Mouse (Mus musculus) midbrain, embryonic 11.5 days (tissue): ENCODE measurements around the gene Camk1g. TPM values are rescaled to one million over a fixed set of nuclear protein-coding genes. Genes with fewer than 3 reads are reported as not detected.

Source experiments
- ATAC-seq: fragments of 200-750 bp; cut with Nextera tagmentation; 2 replicates; pipeline ENCODE4 v1.8.0; 2017; ENCODE audit warnings: moderate TSS enrichment, moderate library complexity; ENCODE audit not compliant: low FRiP score
- DNase-seq: peaks from one replicate; pipeline ENCODE4 v3.0.0; 2015; ENCODE audit warnings: low spot score; ENCODE audit errors: missing footprints
- H3K27ac ChIP-seq: fragments of 300-500 bp; sonication (generic); 2 replicates; pipeline ENCODE4 v1.5.1; 2014; ENCODE audit warnings: low read depth, low read length
- H3K27me3 ChIP-seq: fragments of 300-500 bp; sonication (generic); 2 replicates; pipeline ENCODE4 v1.6.1; 2014; ENCODE audit warnings: mild to moderate bottlenecking, low read length, moderate library complexity, mixed read lengths; ENCODE audit not compliant: control insufficient read depth, insufficient read depth
- H3K36me3 ChIP-seq: fragments of 300-500 bp; sonication (generic); 2 replicates; pipeline ENCODE4 v1.6.1; 2014; ENCODE audit warnings: mild to moderate bottlenecking, low read length, moderate library complexity, mixed read lengths; ENCODE audit not compliant: control insufficient read depth, insufficient read depth
- H3K4me1 ChIP-seq: fragments of 300-500 bp; sonication (generic); 2 replicates; pipeline ENCODE4 v1.6.1; 2014; ENCODE audit warnings: low read length; ENCODE audit not compliant: control insufficient read depth, insufficient read depth
- H3K4me2 ChIP-seq: fragments of 300-500 bp; sonication (generic); 2 replicates; pipeline ENCODE4 v1.6.1; 2014; ENCODE audit warnings: mild to moderate bottlenecking, moderate library complexity
- H3K4me3 ChIP-seq: fragments of 300-500 bp; sonication (generic); 2 replicates; pipeline ENCODE4 v1.5.1; 2014; ENCODE audit warnings: low read depth, low read length
- H3K9ac ChIP-seq: fragments of 300-500 bp; sonication (generic); 2 replicates; pipeline ENCODE4 v1.6.1; 2014; ENCODE audit warnings: low read length
- H3K9me3 ChIP-seq: fragments of 300-500 bp; sonication (generic); 2 replicates; pipeline ENCODE4 v1.6.1; 2016; ENCODE audit warnings: low read length; ENCODE audit not compliant: control insufficient read depth
- WGBS: fragments of 180-500 bp; shearing (Covaris S2); extraction: QIAGEN DNeasy Blood & Tissue Kit; methylation state at CpG from one replicate; pipeline ENCODE4 v1.1.7; 2014; 5-methylcytosine and 5-hydroxymethylcytosine counted together
- polyA plus RNA-seq: library from polyadenylated mRNA; unstranded; fragments of >200 nt; fragmentation: Nextera tagmentation; extraction: Ambion mirVana; gene quantifications from 2 replicates; pipeline ENCODE4 v1.2.1, GENCODE M21; 2014

Gene Camk1g
- polyA plus RNA-seq, 1 experiment from 2014 or later, result 20.1 TPM

GRCm38 (mm10) chr1:193398728-193399437 is 28.8 kb upstream of the Camk1g start:
- Histone ChIP-seq H3K27me3 (no peaks in the 10 kb centered on the region), H3K4me1 (no peaks in the 10 kb centered on the region), H3K4me2 (no peak overlapping the region), H3K9me3 (no peaks in the 10 kb centered on the region), H3K36me3 (no peaks in the 10 kb centered on the region), H3K4me3 (no peak overlapping the region), H3K27ac (no peak overlapping the region), H3K9ac (no peak overlapping the region)
- 80% methylated on average over 2 of the region's 2 CpGs for WGBS
- DNase-seq (no peak), ATAC-seq (no peak)

GRCm38 (mm10) chr1:193397109-193397508 is 27.0 kb upstream of the Camk1g start:
- Histone ChIP-seq H3K9ac (no peak overlapping the region), H3K4me2 (no peak overlapping the region), H3K4me3 (no peak overlapping the region), H3K27ac (no peak overlapping the region), H3K27me3 (no peaks in the 10 kb centered on the region), H3K9me3 (no peaks in the 10 kb centered on the region), H3K36me3 (no peaks in the 10 kb centered on the region), H3K4me1 (no peaks in the 10 kb centered on the region)
- DNase-seq, result no peak
- ATAC-seq, result no peak

GRCm38 (mm10) chr1:193392266-193392665 is 22.2 kb upstream of the Camk1g start:
- Histone ChIP-seq H3K4me2 (no peak overlapping the region), H3K27ac (no peak overlapping the region), H3K4me1 (peaks cover 17% of the 10 kb centered on the region), H3K9me3 (no peaks in the 10 kb centered on the region), H3K27me3 (no peaks in the 10 kb centered on the region), H3K4me3 (no peak overlapping the region), H3K36me3 (no peaks in the 10 kb centered on the region), H3K9ac (no peak overlapping the region)
- no peak for DNase-seq
- ATAC-seq, result no peak
- WGBS, result 90% methylated on average over 3 of the region's 3 CpGs

GRCm38 (mm10) chr1:193390004-193390403 is 19.9 kb upstream of the Camk1g start:
- DNase-seq, result peak; percentile 86
- Histone ChIP-seq H3K36me3 (no peaks in the 10 kb centered on the region), H3K27me3 (no peaks in the 10 kb centered on the region), H3K9me3 (no peaks in the 10 kb centered on the region), H3K4me3 (no peak overlapping the region), H3K27ac (peak overlapping the region; percentile 57), H3K4me1 (peaks cover 21% of the 10 kb centered on the region), H3K4me2 (no peak overlapping the region), H3K9ac (no peak overlapping the region)
- 40% methylated on average over 12 of the region's 12 CpGs for WGBS
- no peak for ATAC-seq

- peak; percentile 72 for ATAC-seq
Observed at GRCm38 (mm10) chr1:193389505-193389904, 19.4 kb upstream of the Camk1g start.

GRCm38 (mm10) chr1:193387241-193387640 is 17.1 kb upstream of the Camk1g start:
- Histone ChIP-seq H3K27me3 (no peaks in the 10 kb centered on the region), H3K4me2 (no peak overlapping the region), H3K9me3 (no peaks in the 10 kb centered on the region), H3K4me1 (peaks cover 21% of the 10 kb centered on the region), H3K4me3 (no peak overlapping the region), H3K9ac (no peak overlapping the region), H3K36me3 (no peaks in the 10 kb centered on the region), H3K27ac (no peak overlapping the region)
- DNase-seq (peak; percentile 82), ATAC-seq (no peak)
- WGBS, result 67% methylated on average over 2 of the region's 2 CpGs

More at GRCm38 (mm10) chr1:193389505-193389904, 19.4 kb upstream of the Camk1g start:
- no peaks in the 10 kb centered on the region for H3K27me3 ChIP-seq
- no peaks in the 10 kb centered on the region for H3K9me3 ChIP-seq
- peak; percentile 87 for DNase-seq
- no peak overlapping the region for H3K4me3 ChIP-seq
- peak overlapping the region; percentile 68 for H3K27ac ChIP-seq
- 7% methylated on average over 3 of the region's 3 CpGs for WGBS
- H3K9ac ChIP-seq, result no peak overlapping the region
- H3K4me1 ChIP-seq, result peaks cover 21% of the 10 kb centered on the region
- no peak overlapping the region for H3K4me2 ChIP-seq
- H3K36me3 ChIP-seq, result no peaks in the 10 kb centered on the region

- Histone ChIP-seq H3K9me3 (no peaks in the 10 kb centered on the region), H3K36me3 (no peaks in the 10 kb centered on the region), H3K4me3 (no peak overlapping the region), H3K9ac (peak overlapping the region; percentile 45; the same call in 1 of the 2 replicates), H3K4me1 (peaks cover 23% of the 10 kb centered on the region), H3K4me2 (no peak overlapping the region), H3K27ac (peak overlapping the region; percentile 44; the same call in 1 of the 2 replicates), H3K27me3 (no peaks in the 10 kb centered on the region)
- 3% methylated on average over 5 of the region's 5 CpGs for WGBS
- DNase-seq (peak; percentile 98), ATAC-seq (peak; percentile 38)
Observed at GRCm38 (mm10) chr1:193386136-193386535, 16.0 kb upstream of the Camk1g start.

GRCm38 (mm10) chr1:193382841-193383462 is 12.9 kb upstream of the Camk1g start:
- Histone ChIP-seq H3K9me3 (no peaks in the 10 kb centered on the region), H3K4me1 (peaks cover 6% of the 10 kb centered on the region), H3K27ac (no peak overlapping the region), H3K36me3 (no peaks in the 10 kb centered on the region), H3K27me3 (no peaks in the 10 kb centered on the region), H3K4me2 (peak overlapping the region; percentile 53), H3K4me3 (peak overlapping the region; percentile 28), H3K9ac (peak overlapping the region; percentile 51)
- DNase-seq (peak; percentile 93), ATAC-seq (peak; percentile 72)
- 8% methylated on average over 8 of the region's 8 CpGs for WGBS

GRCm38 (mm10) chr1:193382435-193382834 is 12.3 kb upstream of the Camk1g start:
- peak; percentile 88 for ATAC-seq
- H3K27ac ChIP-seq, result no peak overlapping the region

More at GRCm38 (mm10) chr1:193382435-193382834, 12.3 kb upstream of the Camk1g start:
- peaks cover 6% of the 10 kb centered on the region for H3K4me1 ChIP-seq
- under 1% methylated on average over 8 of the region's 8 CpGs for WGBS
- peak overlapping the region; percentile 28 for H3K4me3 ChIP-seq
- H3K4me2 ChIP-seq, result peak overlapping the region; percentile 53
- H3K9ac ChIP-seq, result peak overlapping the region; percentile 51
- no peaks in the 10 kb centered on the region for H3K36me3 ChIP-seq
- peak; percentile 97 for DNase-seq
- no peaks in the 10 kb centered on the region for H3K9me3 ChIP-seq
- no peaks in the 10 kb centered on the region for H3K27me3 ChIP-seq
